Mouse (Mus musculus): ENCODE results near the gene Dmkn.
"Not testable (repeated sequence)": the region's sequence is repeated elsewhere in the genome, so short reads cannot be mapped to it uniquely, and the experiment has no call there.

Gene Dmkn

DNA sequence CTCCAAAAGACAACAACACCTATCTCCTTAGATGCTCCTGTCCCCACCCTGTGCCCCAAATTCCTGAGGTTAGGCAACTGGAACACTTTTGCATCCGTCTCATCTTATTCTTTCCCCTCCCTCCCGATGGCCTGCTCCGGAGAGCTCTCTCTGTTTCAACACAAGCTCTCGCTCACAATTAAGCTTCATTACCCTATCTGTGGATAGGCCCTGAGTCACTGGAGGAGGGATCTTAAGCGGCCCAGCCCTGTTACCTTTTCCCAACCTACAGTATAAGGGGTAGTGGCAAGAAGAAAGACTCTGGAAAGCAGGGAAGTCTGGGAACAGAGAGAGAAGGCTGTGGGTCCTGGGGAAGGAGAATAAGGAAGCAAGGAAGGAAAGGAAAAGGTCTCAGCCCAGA, at the start of gene Dmkn:
Gene Dmkn (plus strand): TSS at position 301 of the 400 bp plus-strand sequence.
- DNase-seq (ENCODE audit: low read depth, low spot score), result no peak

DNA sequence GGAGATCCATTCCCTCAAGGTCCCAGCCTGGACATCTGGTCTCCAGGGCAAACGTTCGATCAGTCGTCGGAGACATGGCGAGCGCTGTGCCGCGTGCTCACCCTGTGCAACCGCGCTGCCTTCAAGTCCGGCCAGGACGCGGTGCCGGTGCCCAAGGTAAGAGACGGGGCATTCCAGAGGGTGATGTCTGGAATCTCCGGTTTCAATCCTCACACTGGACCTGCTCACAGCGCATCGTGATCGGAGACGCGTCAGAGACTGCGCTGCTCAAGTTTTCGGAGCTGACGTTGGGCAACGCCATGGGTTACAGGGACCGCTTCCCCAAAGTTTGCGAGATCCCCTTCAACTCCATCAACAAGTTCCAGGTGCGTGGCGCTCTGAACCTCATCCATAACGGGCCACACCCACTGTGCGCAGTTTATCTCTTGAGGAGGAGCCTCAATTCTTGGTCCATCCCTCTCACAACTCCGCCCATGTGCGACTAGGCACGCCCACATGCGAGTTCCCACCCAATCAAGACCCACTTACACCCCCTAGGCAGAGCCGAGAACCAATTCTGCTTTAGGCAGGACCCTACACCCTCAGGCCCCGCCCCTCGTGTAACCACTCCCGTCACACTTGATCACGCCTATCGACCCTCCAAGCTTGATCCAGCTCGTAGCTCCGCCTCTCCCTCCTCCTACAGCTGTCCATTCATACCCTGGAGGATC, 46.4 kb upstream of the Dmkn start:
- DNase-seq (ENCODE audit: low read depth, low spot score), result peak; percentile 81

DNA sequence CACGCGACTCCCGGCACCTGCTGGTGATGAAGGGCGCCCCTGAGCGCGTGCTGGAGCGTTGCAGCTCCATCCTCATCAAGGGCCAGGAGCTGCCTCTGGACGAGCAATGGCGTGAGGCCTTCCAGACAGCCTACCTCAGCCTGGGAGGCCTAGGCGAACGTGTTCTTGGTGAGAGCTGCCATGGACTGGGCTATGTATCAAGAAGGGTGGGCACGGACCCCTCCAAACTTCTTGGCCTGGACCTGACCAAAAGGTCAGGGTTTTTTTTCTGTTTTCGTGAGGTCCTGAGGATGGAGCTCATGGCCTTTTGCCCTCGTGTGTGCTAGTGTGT, 45.9 kb upstream of the Dmkn start:
- no peak for DNase-seq (ENCODE audit: low read depth, low spot score)

- DNase-seq (ENCODE audit: low read depth, low spot score), result no peak
Measured at GRCm38 (mm10) chr7:30719669-30720068, 43.9 kb upstream of the Dmkn start.

DNA sequence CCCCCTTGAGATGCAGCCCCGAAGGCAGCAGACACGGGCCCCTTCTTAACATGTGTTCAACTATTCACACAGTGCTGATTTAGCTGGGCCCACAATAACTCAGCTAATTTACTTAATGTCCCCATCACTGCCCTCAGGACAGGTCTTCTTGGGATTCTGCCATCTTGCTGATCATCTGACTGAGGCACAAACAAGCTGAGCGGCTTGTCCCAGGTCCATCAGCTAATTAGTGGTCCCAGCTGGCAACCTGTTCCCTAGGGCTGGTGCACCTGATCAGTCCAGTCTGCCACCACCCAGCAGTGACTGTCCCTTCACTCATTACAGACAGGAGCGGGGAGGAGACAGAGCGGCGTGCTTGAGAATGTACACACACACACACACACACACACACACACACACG, 42.3 kb upstream of the Dmkn start:
- DNase-seq (ENCODE audit: low read depth, low spot score), result peak; percentile 56

GRCm38 (mm10) chr7:30723274-30723953, 40.1 kb upstream of the Dmkn start:
- no peak for DNase-seq (ENCODE audit: low read depth, low spot score)

GRCm38 (mm10) chr7:30728214-30728613, 35.3 kb upstream of the Dmkn start:
- no peak for DNase-seq (ENCODE audit: low read depth, low spot score)

DNA sequence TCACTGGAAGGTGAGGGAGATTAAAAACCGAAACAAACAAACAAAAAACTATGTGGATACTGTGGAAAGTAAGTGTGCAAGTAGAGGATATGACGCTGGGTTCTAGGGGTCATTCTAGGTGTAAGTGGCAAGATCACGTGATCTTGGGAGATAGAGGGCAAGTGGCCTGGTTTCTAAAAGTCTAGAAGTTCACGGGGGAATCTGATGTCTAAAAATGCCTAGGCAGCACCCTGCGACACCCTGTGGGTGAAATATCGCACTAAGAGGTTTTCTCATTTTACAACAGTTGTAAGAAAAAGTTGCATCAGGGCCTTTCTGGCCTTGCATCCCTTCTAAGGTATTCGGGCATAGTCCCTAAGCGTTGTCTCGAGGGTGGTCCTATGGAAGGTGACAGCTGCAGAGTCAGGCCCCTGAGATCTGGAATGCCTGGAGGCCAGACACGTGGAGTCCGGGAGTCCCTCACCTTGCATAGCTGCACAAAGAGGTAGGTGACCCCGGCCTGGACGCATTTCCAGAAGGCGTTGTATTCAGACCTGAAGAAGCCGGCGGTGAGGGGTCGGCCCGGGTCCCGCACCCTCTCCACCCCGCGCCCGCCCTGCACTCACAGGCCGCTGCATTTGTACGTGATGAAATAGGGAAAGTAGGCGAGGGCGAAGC, 34.7 kb upstream of the Dmkn start:
- DNase-seq (ENCODE audit: low read depth, low spot score), result peak; percentile 25

DNA sequence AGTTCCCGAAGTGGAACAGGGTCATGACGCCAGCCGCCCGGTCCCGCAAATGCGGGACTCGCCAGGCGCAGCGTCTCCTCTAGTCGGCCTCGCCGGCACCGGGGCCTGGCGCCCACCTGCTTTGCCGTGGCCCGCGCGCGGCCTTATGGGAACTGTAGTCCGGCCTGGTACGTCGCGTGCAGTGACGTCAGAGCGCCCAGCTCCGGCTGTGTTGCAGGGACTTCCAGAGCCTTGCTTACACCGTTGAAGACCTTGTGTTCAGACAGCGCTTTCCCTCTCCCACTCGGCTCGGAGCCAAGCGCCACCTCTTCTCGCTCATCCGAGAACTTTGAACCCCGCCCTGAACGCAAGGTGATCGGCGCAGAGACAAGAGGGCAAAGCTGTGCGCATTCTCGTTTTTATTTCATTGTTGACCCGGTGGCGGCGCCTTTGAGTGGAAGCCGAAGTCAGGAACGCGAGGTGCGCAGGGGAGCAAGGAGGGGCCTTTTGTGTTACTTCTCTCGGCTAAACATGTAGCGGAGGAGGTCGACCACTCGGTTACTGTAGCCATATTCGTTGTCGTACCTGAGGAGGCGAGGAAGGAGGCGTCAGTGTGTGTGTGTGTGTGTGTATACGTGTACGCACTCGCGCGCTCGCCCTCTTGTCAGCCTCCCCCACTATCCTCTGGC, 34.0 kb upstream of the Dmkn start, which contains the start of gene Tmem147:
Gene Tmem147 (minus strand): TSS at position 145 of the 668 bp plus-strand sequence.
- peak; percentile 98 for DNase-seq (ENCODE audit: low read depth, low spot score)

GRCm38 (mm10) chr7:30730064-30730722, 33.4 kb upstream of the Dmkn start:
- DNase-seq (ENCODE audit: low read depth, low spot score), result peak; percentile 32

DNA sequence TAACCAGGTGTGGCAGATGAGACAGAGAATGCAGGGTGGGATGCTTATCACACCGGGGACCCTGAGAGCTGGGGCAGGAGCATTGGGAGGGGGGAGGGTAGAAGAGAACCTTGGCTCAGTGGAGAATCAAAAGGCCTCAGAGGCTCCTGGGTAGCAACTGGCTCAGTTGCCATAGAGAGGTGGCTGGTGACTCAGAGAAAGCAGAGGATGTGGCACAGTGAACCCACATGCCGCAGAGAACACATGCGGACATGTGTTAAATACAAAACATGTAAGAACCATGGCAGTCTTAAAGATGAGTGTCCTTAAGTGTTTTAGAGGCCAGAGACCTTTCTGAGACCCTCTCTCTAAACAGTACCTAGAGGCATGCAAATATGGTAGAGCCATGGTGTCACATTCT, 27.3 kb upstream of the Dmkn start:
- peak; percentile 62 for DNase-seq (ENCODE audit: low read depth, low spot score)

- DNase-seq (ENCODE audit: low read depth, low spot score), result not testable (repeated sequence)
Measured at GRCm38 (mm10) chr7:30742570-30742969, 21.0 kb upstream of the Dmkn start.

GRCm38 (mm10) chr7:30743617-30744016, 19.9 kb upstream of the Dmkn start, which contains the start of gene Gapdhs:
Gene Gapdhs (minus strand): TSS chr7:30743681.
- not testable (repeated sequence) for DNase-seq (ENCODE audit: low read depth, low spot score)

DNA sequence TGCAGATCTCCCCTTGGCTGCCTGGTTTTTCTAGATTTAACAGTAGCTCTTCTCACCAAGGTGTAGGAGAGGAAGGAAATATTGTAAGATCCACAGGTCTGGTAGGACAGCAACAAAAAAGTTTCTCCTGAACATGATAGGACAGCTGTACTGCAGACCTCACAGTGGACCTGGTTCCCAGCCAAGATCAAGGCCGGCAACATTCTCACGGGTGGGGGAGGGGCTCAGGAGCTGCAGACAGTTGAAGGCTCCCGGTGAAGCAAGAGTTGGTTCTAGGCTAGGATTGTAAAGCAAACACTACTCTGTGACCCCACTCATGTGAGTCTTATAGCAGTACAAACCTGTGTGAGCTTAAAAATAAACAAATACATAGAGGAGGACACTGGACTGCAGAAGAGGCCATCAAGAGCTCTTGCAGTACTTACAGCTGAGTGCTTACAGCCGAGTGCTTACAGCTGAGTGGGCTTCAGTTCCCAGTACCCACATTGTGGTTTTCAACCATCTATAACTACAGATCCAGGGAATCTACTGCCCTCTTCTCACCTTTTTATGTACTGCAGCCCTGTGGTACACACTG, 19.4 kb upstream of the Dmkn start:
- no peak for DNase-seq (ENCODE audit: low read depth, low spot score)

- no peak for DNase-seq (ENCODE audit: low read depth, low spot score)
Measured at GRCm38 (mm10) chr7:30747525-30748204, 15.9 kb upstream of the Dmkn start.

GRCm38 (mm10) chr7:30749824-30750606, 13.5 kb upstream of the Dmkn start:
- DNase-seq (ENCODE audit: low read depth, low spot score), result peak; percentile 34

DNA sequence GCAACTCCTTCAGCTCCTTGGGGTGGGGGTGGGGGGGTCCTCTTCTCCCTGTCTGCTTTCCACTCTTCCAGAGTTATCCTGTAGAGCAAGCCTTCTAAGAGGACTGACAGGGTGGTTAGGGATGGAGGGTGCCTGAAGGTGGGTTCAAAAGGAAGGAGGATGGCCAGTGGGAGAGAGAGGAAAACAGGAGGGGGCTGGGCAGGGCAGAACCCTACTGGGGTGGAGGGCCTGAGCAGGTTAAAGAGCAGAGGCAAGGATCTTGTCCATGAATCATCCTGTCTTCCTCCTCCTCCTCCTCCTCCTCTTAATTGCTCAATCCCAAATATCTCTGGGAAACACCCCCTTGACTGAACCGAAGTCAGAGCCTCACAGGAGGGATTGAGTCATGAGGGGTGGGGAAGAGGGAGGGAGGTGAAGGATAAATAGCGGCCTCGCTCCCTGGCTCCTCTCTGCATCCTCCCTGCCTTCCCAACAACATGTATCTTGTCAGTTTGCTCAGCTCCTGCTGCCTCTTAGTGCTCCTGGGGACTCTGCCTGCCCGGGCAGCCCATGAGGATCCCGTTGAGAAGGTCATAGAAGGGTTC, 12.4 kb upstream of the Dmkn start, which contains the start of gene Sbsn:
Gene Sbsn (plus strand): TSS at position 386 of the 584 bp plus-strand sequence.
- peak; percentile 79 for DNase-seq (ENCODE audit: low read depth, low spot score)

- DNase-seq (ENCODE audit: low read depth, low spot score), result no peak
Measured at GRCm38 (mm10) chr7:30757001-30757400, 6.6 kb upstream of the Dmkn start.

DNA sequence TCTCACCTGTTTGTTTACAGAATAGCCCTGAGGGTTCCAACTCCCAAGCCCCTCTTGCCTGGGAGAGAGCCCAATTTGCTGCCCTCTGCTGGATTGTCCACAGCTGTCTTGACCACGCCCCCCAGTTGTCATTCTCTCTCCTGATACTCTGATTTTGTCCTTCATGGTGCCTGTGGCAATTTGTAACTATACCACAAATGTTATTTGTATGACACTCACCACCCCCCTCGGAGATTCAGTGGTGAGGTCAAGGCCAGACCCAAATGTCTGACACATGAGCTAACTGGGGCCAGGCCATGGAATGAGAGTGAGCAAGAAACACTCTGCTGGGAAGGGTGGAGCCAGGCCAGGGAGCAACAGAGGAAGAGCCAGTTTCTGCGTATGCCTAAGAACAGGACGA, 4.7 kb upstream of the Dmkn start:
- DNase-seq (ENCODE audit: low read depth, low spot score), result peak; percentile 18

Data from brain, adult 2 months (tissue).